Mouse (Mus musculus): Measurements from ENCODE around the gene Fbxw21. TPM values are rescaled to one million over a fixed set of nuclear protein-coding genes. Genes with fewer than 3 reads are reported as not detected.

The Fbxw21 gene
- 2.7 and 3.6 TPM in 2 replicates for polyA plus RNA-seq (2012; rRNA removed)

DNA sequence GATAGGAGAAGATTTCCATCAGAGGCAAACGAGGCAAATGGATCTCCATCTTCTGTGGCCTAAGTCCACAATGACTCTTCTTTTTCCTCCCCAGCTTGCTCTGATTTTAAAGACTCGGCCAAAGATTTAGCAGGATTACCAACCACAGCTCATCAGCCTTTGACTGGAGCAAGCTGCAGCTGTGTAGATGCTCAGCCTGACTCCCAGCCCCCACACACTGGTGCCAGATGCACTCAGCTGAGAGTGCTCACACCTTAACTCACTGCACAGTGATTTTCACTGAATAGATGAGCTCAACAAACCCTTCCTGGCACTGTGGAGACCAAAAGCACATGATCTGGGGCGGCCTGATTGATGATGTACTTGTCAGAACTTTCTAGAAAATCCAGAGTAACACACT lies at the start of gene Fbxw21:
Gene Fbxw21, minus strand, starts transcription at position 101 of the 400 bp plus-strand sequence.

DNA sequence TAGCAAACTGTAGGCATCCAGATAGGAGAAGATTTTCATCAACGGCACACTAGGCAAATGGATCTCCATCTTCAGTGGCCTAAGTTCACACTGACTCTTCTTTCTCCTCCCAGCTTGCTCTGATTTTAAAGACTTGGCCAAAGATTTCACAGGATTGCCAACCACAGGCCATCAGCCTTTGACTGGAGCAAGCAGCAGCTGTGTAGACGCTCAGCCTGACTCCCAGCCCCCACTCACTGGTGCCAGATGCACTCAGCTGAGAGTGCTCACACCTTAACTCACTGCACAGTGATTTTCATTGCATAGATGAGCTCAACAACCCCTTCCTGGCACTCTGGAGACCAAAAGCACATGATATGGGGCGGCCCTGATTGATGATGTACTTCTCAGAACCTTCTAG lies 34.0 kb upstream of the Fbxw21 start, which contains the start of gene Fbxw13:
Gene Fbxw13, minus strand, starts transcription at position 101 of the 400 bp plus-strand sequence.

DNA sequence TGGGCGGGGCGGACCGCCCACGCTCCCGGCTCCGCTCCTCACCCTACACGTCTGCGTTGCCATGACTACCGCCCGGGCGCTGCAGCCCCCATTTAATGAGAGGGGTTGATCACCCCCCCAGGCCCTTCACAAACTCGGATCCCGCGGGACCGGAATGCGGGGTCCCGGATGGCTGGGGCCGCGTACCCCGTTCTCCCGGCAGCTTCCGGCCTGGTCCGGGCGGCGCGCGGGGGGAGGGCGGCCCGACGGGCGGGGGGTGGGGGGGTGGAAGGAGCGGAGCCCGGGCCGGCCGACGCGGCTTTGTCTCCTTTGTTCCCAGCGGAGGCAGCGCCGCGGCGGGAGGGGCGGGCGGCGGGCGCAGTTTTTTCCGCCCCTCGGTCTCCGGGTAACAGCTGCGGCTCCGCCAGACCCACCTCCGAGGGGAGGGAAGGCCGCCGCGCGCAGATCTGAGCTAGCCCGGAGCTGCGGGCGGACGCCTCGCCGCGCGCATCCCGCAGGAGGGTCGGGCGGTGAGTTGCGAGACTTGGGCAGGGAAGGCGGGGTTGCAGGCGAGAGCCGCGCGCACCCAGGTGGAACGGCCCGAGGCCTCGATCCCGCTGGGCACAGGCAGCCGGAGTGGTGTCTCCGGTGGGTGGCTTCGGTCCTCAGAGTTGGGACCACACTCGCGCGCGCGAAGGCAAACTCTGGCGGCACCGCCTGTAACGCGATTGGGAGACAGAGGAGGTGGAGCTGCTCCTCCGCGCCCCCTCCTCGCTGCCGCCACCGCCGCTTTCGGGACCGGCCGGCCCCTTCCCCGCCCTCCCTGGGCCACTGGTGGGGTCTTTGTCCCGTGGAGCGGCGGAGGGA lies 66.5 kb downstream of the Fbxw21 start, which contains the start of gene Plxnb1:
Gene Plxnb1, plus strand, starts transcription at position 253 of the 846 bp plus-strand sequence.

Other genes starting within 250 kb of the Fbxw21 start
- gene Tmem89, start 247.4 kb downstream of the Fbxw21 start, polyA plus RNA-seq (2012; rRNA removed), result 0.31 TPM in 1 of 2 replicates, not detected in the other
- gene Uqcrc1, start 225.4 kb downstream of the Fbxw21 start, polyA plus RNA-seq (2012; rRNA removed), result 658 and 727 TPM in 2 replicates
- gene Col7a1, start 208.5 kb downstream of the Fbxw21 start, polyA plus RNA-seq (2012; rRNA removed), result 19.0 and 20.5 TPM in 2 replicates
- 0.68 and 1.5 TPM in 2 replicates for gene Ucn2, start 176.0 kb downstream of the Fbxw21 start, polyA plus RNA-seq (2012; rRNA removed)
- gene Pfkfb4, start 170.3 kb downstream of the Fbxw21 start, polyA plus RNA-seq (2012; rRNA removed), result 35.3 and 35.8 TPM in 2 replicates
- 577 and 1,079 TPM in 2 replicates for gene Shisa5, start 123.5 kb downstream of the Fbxw21 start, polyA plus RNA-seq (2012; rRNA removed)
- gene Trex1, start 102.3 kb downstream of the Fbxw21 start, polyA plus RNA-seq (2012; rRNA removed), result 128 and 138 TPM in 2 replicates
- 43.3 and 45.4 TPM in 2 replicates for gene Atrip, start 87.9 kb downstream of the Fbxw21 start, polyA plus RNA-seq (2012; rRNA removed)
- 8.3 and 9.5 TPM in 2 replicates for gene Ccdc51, start 79.5 kb downstream of the Fbxw21 start, polyA plus RNA-seq (2012; rRNA removed)
- gene Tma7, start 79.5 kb downstream of the Fbxw21 start, polyA plus RNA-seq (2012; rRNA removed), result 5.8 and 7.3 TPM in 2 replicates
- gene Plxnb1, start 66.7 kb downstream of the Fbxw21 start, polyA plus RNA-seq (2012; rRNA removed), result 72.4 and 89.8 TPM in 2 replicates
- 0.75 and 0.92 TPM in 2 replicates for gene Fbxw13, start 33.9 kb upstream of the Fbxw21 start, polyA plus RNA-seq (2012; rRNA removed)
- 0.55 and 1.0 TPM in 2 replicates for gene Fbxw20, start 72.7 kb upstream of the Fbxw21 start, polyA plus RNA-seq (2012; rRNA removed)
- gene Fbxw14, start 125.6 kb upstream of the Fbxw21 start, polyA plus RNA-seq (2012; rRNA removed), result 2.8 and 3.0 TPM in 2 replicates
- gene Fbxw28, start 177.6 kb upstream of the Fbxw21 start, polyA plus RNA-seq (2012; rRNA removed), result 2.0 and 3.2 TPM in 2 replicates
- gene Fbxw22, start 242.3 kb upstream of the Fbxw21 start, polyA plus RNA-seq (2012; rRNA removed), result 1.0 and 1.1 TPM in 2 replicates